23 mouse cellular contexts compared by ENCODE assay signal in genomic region chr14:61278676-61279300, GRCm38 (mm10). TPM values are rescaled to one million over a fixed set of nuclear protein-coding genes. Genes with fewer than 3 reads are reported as not detected.
A peak's percentile ranks its signal among the peaks of the same experiment; 100 is the strongest.
DNase-seq lines count a peak whose midpoint lies in the region; ATAC-seq and TF ChIP-seq lines count a peak whose summit lies in the region.
"Had no signal": no experiment of that assay in that cellular context is flagged by ENCODE, and none has a peak within 500 bp of the region (broad histone marks: within the 10 kb centered on the region; RNA-seq: fewer than 3 reads in every experiment).

No protein-coding gene starts in this region.

- no peak for ATAC-seq in lung, postnatal 0 days
- peak; percentile 49; the same call in 1 of the 2 replicates for ATAC-seq in megakaryocyte, adult 5-6 weeks (ENCODE audit: poor library complexity, severe bottlenecking)
- ATAC-seq in forebrain, embryonic 15.5 days (replicated peaks): no peak
- ATAC-seq: activated CD4-positive, CD25-positive, alpha-beta regulatory T cell, adult 4 months; forebrain, embryonic 13.5 days; forebrain, embryonic 16.5 days; Patski had no signal

- H3K4me1 ChIP-seq in lung, postnatal 0 days (ENCODE audit: insufficient read depth, low read depth, low read length): no peaks in the 10 kb centered on the region
- H3K4me1 ChIP-seq in hindbrain, embryonic 10.5 days (replicated peaks): peaks cover 14% of the 10 kb centered on the region
- H3K4me1 ChIP-seq in forebrain, embryonic 15.5 days: peaks cover 9% of the 10 kb centered on the region

- peak; percentile 10 for DNase-seq in lung, postnatal 36 days
- DNase-seq in lung, postnatal 0 days (ENCODE audit: low spot score): no peak
- peak; percentile 47 for DNase-seq in A20 (ENCODE audit: low read depth, low spot score)
- peak; percentile 35 to 45 for DNase-seq in B cell, adult 2 months
- no peak for DNase-seq in hindbrain, embryonic 10.5 days (ENCODE audit: low spot score)
- DNase-seq: adrenal gland, adult 8-10 months; adrenal gland, postnatal 14 days; adrenal gland, postnatal 36 days; cerebellum, adult 11-12 months; cerebellum, adult 2 months; cerebellum, adult 9-10 months; cerebellum, postnatal 10 days; cerebellum, postnatal 25 days had no signal

- WGBS in lung, postnatal 0 days: 70% methylated on average over 7 of the region's 7 CpGs
- 86% methylated on average over 7 of the region's 7 CpGs for WGBS in hindbrain, embryonic 10.5 days
- WGBS in forebrain, embryonic 15.5 days: 83% methylated on average over 7 of the region's 7 CpGs

- no peak overlapping the region for H3K4me2 ChIP-seq in lung, postnatal 0 days (replicated peaks; ENCODE audit: low read depth, low read length)
- H3K4me2 ChIP-seq in forebrain, embryonic 15.5 days (replicated peaks): no peak overlapping the region
- H3K4me2 ChIP-seq: embryonic facial prominence, embryonic 12.5 days; forebrain, embryonic 13.5 days had no signal

- H3K9ac ChIP-seq in lung, postnatal 0 days (replicated peaks; ENCODE audit: low read depth): no peak overlapping the region
- H3K9ac ChIP-seq in forebrain, embryonic 15.5 days (replicated peaks): no peak overlapping the region
- H3K9ac ChIP-seq: embryonic facial prominence, embryonic 12.5 days; forebrain, embryonic 13.5 days had no signal

- no peak for TF ChIP-seq EP300 in lung, postnatal 0 days (IDR thresholded peaks at IDR 0.05)

- no peaks in the 10 kb centered on the region for H3K36me3 ChIP-seq in lung, postnatal 0 days (ENCODE audit: insufficient read depth, low read length)
- H3K36me3 ChIP-seq in hindbrain, embryonic 10.5 days: no peaks in the 10 kb centered on the region
- no peaks in the 10 kb centered on the region for H3K36me3 ChIP-seq in forebrain, embryonic 15.5 days
- H3K36me3 ChIP-seq: embryonic facial prominence, embryonic 10.5 days; embryonic facial prominence, embryonic 12.5 days had no signal

- no peak overlapping the region for H3K27ac ChIP-seq in lung, postnatal 0 days (ENCODE audit: low read length)
- no peak overlapping the region for H3K27ac ChIP-seq in hindbrain, embryonic 10.5 days
- H3K27ac ChIP-seq in forebrain, embryonic 15.5 days (replicated peaks): no peak overlapping the region
- H3K27ac ChIP-seq: embryonic facial prominence, embryonic 10.5 days; embryonic facial prominence, embryonic 12.5 days; forebrain, embryonic 13.5 days had no signal

- no peaks in the 10 kb centered on the region for H3K9me3 ChIP-seq in lung, postnatal 0 days (ENCODE audit: low read length)
- no peaks in the 10 kb centered on the region for H3K9me3 ChIP-seq in hindbrain, embryonic 10.5 days
- H3K9me3 ChIP-seq in forebrain, embryonic 15.5 days: no peaks in the 10 kb centered on the region
- H3K9me3 ChIP-seq: embryonic facial prominence, embryonic 10.5 days; embryonic facial prominence, embryonic 12.5 days; forebrain, embryonic 13.5 days had no signal

- H3K27me3 ChIP-seq in lung, postnatal 0 days (replicated peaks; ENCODE audit: insufficient read depth, low read length): 0 out of 2 replicates have a peak, but pooled peaks cover 8% of the 10 kb centered on the region
- H3K27me3 ChIP-seq in hindbrain, embryonic 10.5 days (ENCODE audit: insufficient read depth, poor library complexity, severe bottlenecking): peaks cover 32% of the 10 kb centered on the region
- H3K27me3 ChIP-seq in forebrain, embryonic 15.5 days: peaks cover 20% of the 10 kb centered on the region
- H3K27me3 ChIP-seq: Patski had no signal

- H3K4me3 ChIP-seq in lung, postnatal 0 days (ENCODE audit: low read depth, low read length): no peak overlapping the region
- no peak overlapping the region for H3K4me3 ChIP-seq in hindbrain, embryonic 10.5 days
- H3K4me3 ChIP-seq in forebrain, embryonic 15.5 days: no peak overlapping the region
- H3K4me3 ChIP-seq: embryonic facial prominence, embryonic 10.5 days; embryonic facial prominence, embryonic 12.5 days; forebrain, embryonic 13.5 days had no signal

- no peak for TF ChIP-seq CTCF in lung, postnatal 0 days (IDR thresholded peaks at IDR 0.05)

RNA-seq across cellular contexts. Expression of gene Sgcg, which starts 20.5 kb away (rescaled TPM):
- 4.2 and 6.1 TPM in 2 replicates for polyA plus RNA-seq in lung, postnatal 0 days (2015; fragmentation: Nextera tagmentation; extraction: Ambion mirVana)
- not detected in 2 replicates for total RNA-seq in megakaryocyte, adult 5-6 weeks (2015)
- total RNA-seq in megakaryocyte, adult 5-6 weeks (2017): not detected in 2 replicates
- polyA plus RNA-seq in hindbrain, embryonic 10.5 days (2016; fragmentation: Nextera tagmentation; extraction: Ambion mirVana): 0.07 TPM in 1 of 2 replicates, not detected in the other
- polyA plus RNA-seq in forebrain, embryonic 15.5 days (2015; fragmentation: Nextera tagmentation; extraction: Ambion mirVana): 0.20 TPM in 1 of 2 replicates, not detected in the other
- polyA plus RNA-seq: activated CD4-positive, CD25-positive, alpha-beta regulatory T cell, adult 4 months; embryonic facial prominence, embryonic 10.5 days; forebrain, embryonic 13.5 days; Patski had no signal

RNA-seq across cellular contexts. Expression of gene Arl11, which starts 30.8 kb away (rescaled TPM):
- polyA plus RNA-seq in lung, postnatal 0 days (2015; fragmentation: Nextera tagmentation; extraction: Ambion mirVana): 4.6 and 5.0 TPM in 2 replicates
- 55.5 and 62.1 TPM in 2 replicates for total RNA-seq in megakaryocyte, adult 5-6 weeks (2015)
- 24.3 and 30.7 TPM in 2 replicates for total RNA-seq in megakaryocyte, adult 5-6 weeks (2017)
- polyA plus RNA-seq in hindbrain, embryonic 10.5 days (2016; fragmentation: Nextera tagmentation; extraction: Ambion mirVana): 0.35 and 0.67 TPM in 2 replicates
- polyA plus RNA-seq in forebrain, embryonic 15.5 days (2015; fragmentation: Nextera tagmentation; extraction: Ambion mirVana): 0.28 and 0.33 TPM in 2 replicates
- total RNA-seq: ES-E14 had no signal
- polyA plus RNA-seq: C2C12, Patski had no signal

Comparison
In these comparisons a context has a peak if more than half of its experiments do, and no peak if none do; other contexts are left out.
1. DNase-seq: peak in lung, postnatal 36 days (single experiment), A20 (single experiment) and B cell, adult 2 months (2 of 2); none in lung, postnatal 0 days (single experiment) and hindbrain, embryonic 10.5 days (single experiment).